Mouse (Mus musculus) E14TG2a.4 (cell line): Measurements from ENCODE around the gene Taldo1.
"Not testable (repeated sequence)": the region's sequence is repeated elsewhere in the genome, so short reads cannot be mapped to it uniquely, and the experiment has no call there.

ENCODE experiments used
- H3K27me3 ChIP-seq: 2 replicates; pipeline ENCODE4 v1.6.1; 2014; ENCODE audit warnings: low read length, control low read depth; ENCODE audit not compliant: insufficient read depth
- H3K36me3 ChIP-seq: 2 replicates; pipeline ENCODE4 v1.6.1; 2014; ENCODE audit warnings: low read length, control low read depth; ENCODE audit not compliant: insufficient read depth
- H3K4me1 ChIP-seq: replicated peaks from 2 replicates; pipeline ENCODE4 v1.6.1; 2014; ENCODE audit warnings: low read depth, low read length, control low read depth
- H3K4me3 ChIP-seq: replicated peaks from 2 replicates; pipeline ENCODE4 v1.5.1; 2014; ENCODE audit warnings: mild to moderate bottlenecking, low read length
- H3K9me3 ChIP-seq: 2 replicates; pipeline ENCODE4 v1.6.1; 2014; ENCODE audit warnings: low read length, control low read depth
- CTCF ChIP-seq: conservative IDR thresholded peaks from 2 replicates; pipeline ENCODE4 v1.5.1; 2014; ENCODE audit warnings: low read length
- NANOG ChIP-seq: IDR thresholded peaks from 2 replicates; pipeline ENCODE4 v1.6.1; 2014; ENCODE audit warnings: borderline replicate concordance, low read length, mixed read lengths
- POU5F1 ChIP-seq: IDR thresholded peaks from 2 replicates; pipeline ENCODE4 v1.6.1; 2014; ENCODE audit warnings: low read length, borderline replicate concordance

Gene Taldo1

GRCm38 (mm10) chr7:141394158-141394557 is 2.2 kb downstream of the Taldo1 start:
- no peaks in the 10 kb centered on the region for H3K9me3 ChIP-seq
- TF ChIP-seq NANOG (no peak), CTCF (no peak), POU5F1 (no peak)

GRCm38 (mm10) chr7:141394771-141395170 is 2.8 kb downstream of the Taldo1 start:
- no peak overlapping the region for H3K4me3 ChIP-seq
- peaks cover 48% of the 10 kb centered on the region for H3K36me3 ChIP-seq
- H3K4me1 ChIP-seq: peaks cover 54% of the 10 kb centered on the region
- TF ChIP-seq CTCF: peak; percentile 97
- TF ChIP-seq POU5F1: no peak
- H3K27me3 ChIP-seq: no peaks in the 10 kb centered on the region
- H3K9me3 ChIP-seq: no peaks in the 10 kb centered on the region

More at GRCm38 (mm10) chr7:141394158-141394557, 2.2 kb downstream of the Taldo1 start:
- peaks cover 42% of the 10 kb centered on the region for H3K36me3 ChIP-seq
- no peak overlapping the region for H3K4me3 ChIP-seq
- no peaks in the 10 kb centered on the region for H3K27me3 ChIP-seq
- H3K4me1 ChIP-seq: peaks cover 53% of the 10 kb centered on the region

- peaks cover 54% of the 10 kb centered on the region for H3K36me3 ChIP-seq
- TF ChIP-seq NANOG (no peak), CTCF (no peak), POU5F1 (no peak)
- H3K27me3 ChIP-seq: no peaks in the 10 kb centered on the region
- peaks cover 54% of the 10 kb centered on the region for H3K4me1 ChIP-seq
- H3K9me3 ChIP-seq: no peaks in the 10 kb centered on the region
- no peak overlapping the region for H3K4me3 ChIP-seq
These were observed 3.3 kb downstream of the Taldo1 start for GRCm38 (mm10) chr7:141395348-141395747.

- Histone ChIP-seq H3K4me3 (no peak overlapping the region), H3K27me3 (no peaks in the 10 kb centered on the region), H3K36me3 (peaks cover 66% of the 10 kb centered on the region), H3K9me3 (peaks cover 5% of the 10 kb centered on the region), H3K4me1 (peaks cover 31% of the 10 kb centered on the region)
- no peak for TF ChIP-seq POU5F1
- peak; percentile 63 for TF ChIP-seq CTCF
- no peak for TF ChIP-seq NANOG
These were observed 11.3 kb downstream of the Taldo1 start for GRCm38 (mm10) chr7:141403305-141403704.

GRCm38 (mm10) chr7:141405466-141405865 is 13.5 kb downstream of the Taldo1 start:
- no peak for TF ChIP-seq POU5F1
- no peak for TF ChIP-seq CTCF
- TF ChIP-seq NANOG: no peak
- H3K36me3 ChIP-seq: peaks cover 64% of the 10 kb centered on the region
- H3K27me3 ChIP-seq: no peaks in the 10 kb centered on the region
- H3K9me3 ChIP-seq: peaks cover 5% of the 10 kb centered on the region
- no peak overlapping the region for H3K4me3 ChIP-seq
- peaks cover 29% of the 10 kb centered on the region for H3K4me1 ChIP-seq

- not testable (repeated sequence) for H3K27me3 ChIP-seq, H3K4me3 ChIP-seq, H3K9me3 ChIP-seq
- peaks cover 19% of the 10 kb centered on the region for H3K4me1 ChIP-seq
- H3K36me3 ChIP-seq: peaks cover 58% of the 10 kb centered on the region
These were observed 15.7 kb downstream of the Taldo1 start for GRCm38 (mm10) chr7:141407670-141408069.

DNA sequence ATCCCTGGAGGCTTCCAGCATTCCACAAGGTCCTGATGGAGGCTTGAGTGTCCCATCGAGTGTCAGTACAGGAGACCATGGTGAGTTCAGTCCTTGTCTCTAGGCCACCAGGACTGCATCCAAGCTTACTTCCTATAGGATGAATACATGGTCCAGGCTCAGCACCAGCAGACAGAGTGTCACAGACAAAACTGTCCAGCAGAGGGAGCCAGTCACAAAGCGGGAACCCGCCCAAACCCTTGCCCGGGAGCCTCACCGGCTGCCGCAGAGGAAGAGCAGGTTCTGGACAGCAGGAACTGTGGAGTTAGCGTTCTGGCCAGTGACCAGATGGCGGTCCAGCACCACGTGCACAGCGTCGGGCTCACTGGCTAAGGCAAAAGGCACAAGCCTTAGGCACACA is 16.8 kb downstream of the Taldo1 start:
- Histone ChIP-seq H3K27me3 (no peaks in the 10 kb centered on the region), H3K4me3 (no peak overlapping the region; the same call in 1 of the 2 replicates), H3K9me3 (peaks cover 5% of the 10 kb centered on the region), H3K36me3 (peaks cover 47% of the 10 kb centered on the region), H3K4me1 (peaks cover 27% of the 10 kb centered on the region)
- TF ChIP-seq NANOG (no peak), CTCF (peak; percentile 70)

- Histone ChIP-seq H3K4me1 (peaks cover 39% of the 10 kb centered on the region), H3K36me3 (peaks cover 44% of the 10 kb centered on the region), H3K4me3 (no peak overlapping the region), H3K9me3 (peaks cover 5% of the 10 kb centered on the region), H3K27me3 (no peaks in the 10 kb centered on the region)
- TF ChIP-seq POU5F1: no peak
- TF ChIP-seq NANOG: no peak
- TF ChIP-seq CTCF: no peak
These were observed 18.6 kb downstream of the Taldo1 start for GRCm38 (mm10) chr7:141410631-141411030.

- Histone ChIP-seq H3K9me3 (peaks cover 5% of the 10 kb centered on the region), H3K4me1 (peaks cover 50% of the 10 kb centered on the region), H3K36me3 (peaks cover 44% of the 10 kb centered on the region), H3K4me3 (no peak overlapping the region), H3K27me3 (no peaks in the 10 kb centered on the region)
- TF ChIP-seq NANOG (no peak), POU5F1 (no peak), CTCF (no peak)
These were observed 19.7 kb downstream of the Taldo1 start for GRCm38 (mm10) chr7:141411667-141412066.
